Mouse (Mus musculus) G1E (cell line): ENCODE results near the gene Wdr24.

Source experiments
- CTCF ChIP-seq: IDR thresholded peaks from 2 replicates; pipeline ENCODE4 v1.5.1; 2012; ENCODE audit warnings: low read depth, low read length, inconsistent platforms, mixed read lengths
- GATA1 ChIP-seq: IDR thresholded peaks from 2 replicates; pipeline ENCODE4 v1.6.1; 2012; ENCODE audit warnings: borderline replicate concordance, low read length, inconsistent platforms, mixed read lengths
- TAL1 ChIP-seq: conservative IDR thresholded peaks from 2 replicates; pipeline ENCODE4 v1.6.1; 2012; ENCODE audit warnings: low read depth, low read length, inconsistent platforms, mixed read lengths

DNA sequence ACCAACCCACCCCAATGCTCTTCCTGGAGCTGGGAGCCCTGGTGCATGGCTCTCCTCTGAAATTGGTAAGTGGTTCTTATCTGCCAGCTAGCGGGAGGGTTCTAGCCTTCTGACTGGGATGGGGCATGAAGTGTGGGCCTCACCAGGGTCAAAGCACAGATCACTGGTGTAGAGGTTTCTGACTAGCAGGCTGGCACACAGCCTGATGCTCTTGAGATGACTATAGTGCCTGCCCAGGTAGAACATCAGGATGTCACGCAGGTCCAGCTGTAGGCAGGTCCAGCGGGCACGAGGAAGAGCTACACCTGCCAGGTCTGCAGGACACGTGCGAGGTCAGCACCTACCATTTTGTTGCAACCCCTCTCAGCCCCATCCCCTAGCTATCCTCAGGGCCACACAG is 36.8 kb downstream of the Wdr24 start:
- TF ChIP-seq TAL1 (no peak), CTCF (no peak), GATA1 (no peak)
